In genomic region chr4:145037006-145037405, GRCm38 (mm10) we compare ENCODE assay signal across 15 mouse cellular contexts.
DNase-seq lines count a peak whose midpoint lies in the region; ATAC-seq and TF ChIP-seq lines count a peak whose summit lies in the region.
"Had no signal": no experiment of that assay in that cellular context is flagged by ENCODE, and none has a peak within 500 bp of the region (broad histone marks: within the 10 kb centered on the region; RNA-seq: fewer than 3 reads in every experiment).

No protein-coding gene starts in this region.

- peak; percentile 18; the same call in 1 of the 2 replicates for ATAC-seq in liver, postnatal 0 days
- ATAC-seq: forebrain, embryonic 15.5 days; hindbrain, postnatal 0 days; midbrain, embryonic 13.5 days had no signal

- H3K9me3 ChIP-seq in liver, postnatal 0 days (ENCODE audit: low read length): no peaks in the 10 kb centered on the region
- H3K9me3 ChIP-seq: forebrain, embryonic 15.5 days; heart, embryonic 13.5 days; limb, embryonic 10.5 days; midbrain, embryonic 13.5 days had no signal

- H3K27me3 ChIP-seq in liver, postnatal 0 days (ENCODE audit: insufficient read depth, low read length): no peaks in the 10 kb centered on the region
- H3K27me3 ChIP-seq: forebrain, embryonic 15.5 days; heart, embryonic 13.5 days; midbrain, embryonic 13.5 days had no signal

- no peak overlapping the region for H3K4me3 ChIP-seq in liver, postnatal 0 days (ENCODE audit: low read depth, low read length)
- H3K4me3 ChIP-seq: forebrain, embryonic 15.5 days; heart, embryonic 13.5 days; limb, embryonic 10.5 days; midbrain, embryonic 13.5 days had no signal

- TF ChIP-seq CTCF in liver, postnatal 0 days (IDR thresholded peaks at IDR 0.05; ENCODE audit: low read depth): no peak

- DNase-seq in adrenal gland, adult 8-10 months: peak; percentile 45
- no peak for DNase-seq in adrenal gland, postnatal 4 days (ENCODE audit: low spot score in 2 of 2)
- peak; percentile 55 to 61 for DNase-seq in lung, adult 18-20 months
- no peak for DNase-seq in lung, postnatal 10 days
- DNase-seq in liver, postnatal 0 days: peak; percentile 49
- DNase-seq in gastrocnemius, postnatal 4 days (ENCODE audit: low spot score in 2 of 2): no peak
- DNase-seq in c-Kit-positive CD71-positive TER-119-positive erythroid progenitor cells, embryonic 14.5 days (ENCODE audit: low spot score): no peak
- no peak for DNase-seq in thymus, postnatal 14 days
- DNase-seq: embryo, embryonic 11 days; right cerebral cortex, postnatal 4 days had no signal

- TF ChIP-seq EP300 in liver, postnatal 0 days (IDR thresholded peaks at IDR 0.05; ENCODE audit: low read depth): no peak

- no peak overlapping the region for H3K9ac ChIP-seq in liver, postnatal 0 days (replicated peaks)
- H3K9ac ChIP-seq: forebrain, embryonic 15.5 days; heart, embryonic 13.5 days; midbrain, embryonic 13.5 days had no signal

- H3K4me2 ChIP-seq in liver, postnatal 0 days (ENCODE audit: low read depth, low read length): no peak overlapping the region
- H3K4me2 ChIP-seq: forebrain, embryonic 15.5 days; heart, embryonic 13.5 days; midbrain, embryonic 13.5 days had no signal

- peaks cover 67% of the 10 kb centered on the region for H3K4me1 ChIP-seq in liver, postnatal 0 days (ENCODE audit: insufficient read depth)
- H3K4me1 ChIP-seq: forebrain, embryonic 15.5 days had no signal

- 59% methylated on average over 3 of the region's 3 CpGs for WGBS in liver, postnatal 0 days (ENCODE audit: insufficient replicate concordance)

- peaks cover 36% of the 10 kb centered on the region for H3K36me3 ChIP-seq in liver, postnatal 0 days (replicated peaks; ENCODE audit: insufficient read depth, low read length)

- H3K27ac ChIP-seq in liver, postnatal 0 days (ENCODE audit: low read depth): peak overlapping the region; percentile 69
- H3K27ac ChIP-seq: forebrain, embryonic 15.5 days; hindbrain, postnatal 0 days; limb, embryonic 10.5 days; midbrain, embryonic 13.5 days had no signal

Comparison
In these comparisons a context has a peak if more than half of its experiments do, and no peak if none do; other contexts are left out.
1. DNase-seq: peak in adrenal gland, adult 8-10 months (single experiment), lung, adult 18-20 months (2 of 2) and liver, postnatal 0 days (single experiment); none in adrenal gland, postnatal 4 days (0 of 2), lung, postnatal 10 days (single experiment), gastrocnemius, postnatal 4 days (0 of 2), c-Kit-positive CD71-positive TER-119-positive erythroid progenitor cells, embryonic 14.5 days (single experiment) and thymus, postnatal 14 days (single experiment).